Mouse (Mus musculus): ENCODE data around the gene Galntl5. TPM values are rescaled to one million over a fixed set of nuclear protein-coding genes. Genes with fewer than 3 reads are reported as not detected.
A peak's percentile ranks its signal among the peaks of the same experiment; 100 is the strongest.

The Galntl5 gene
- polyA plus RNA-seq (2012; rRNA removed) (not detected in 2 replicates), polyA plus RNA-seq (2014; fragmentation: Nextera tagmentation; extraction: Ambion mirVana) (not detected in 2 replicates)

DNA sequence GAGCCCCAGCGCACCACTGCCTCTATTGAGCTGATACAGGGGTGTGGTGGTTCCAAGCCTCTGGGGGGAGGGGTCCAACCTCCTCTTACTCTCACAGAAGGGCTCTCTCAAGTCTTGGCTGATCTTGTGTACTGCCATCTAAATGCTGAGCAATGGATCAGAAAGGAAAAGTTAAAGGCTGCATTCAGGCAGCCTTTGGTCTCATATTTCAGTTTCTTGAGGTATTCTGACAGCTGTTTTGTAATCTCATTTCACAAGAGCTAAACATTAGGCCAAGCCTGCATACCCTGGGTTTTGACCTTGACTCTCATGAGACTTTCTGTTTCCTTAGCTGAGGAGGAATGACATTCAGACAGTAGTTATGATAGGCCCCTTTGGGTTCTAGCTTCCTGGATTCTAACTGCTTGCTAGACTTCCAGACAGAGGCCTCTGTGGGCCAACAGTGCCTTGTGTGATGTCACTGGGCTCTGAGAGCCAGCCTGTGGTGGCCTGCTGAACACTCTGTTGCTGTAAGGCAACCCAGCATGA lies at the start of gene Galntl5:
Gene Galntl5 (plus strand): TSS at position 457 of the 528 bp plus-strand sequence.
- no peak within 1 kb of the TSS for H3K9ac ChIP-seq (ENCODE audit: low read depth, low read length, severe bottlenecking)
- no peaks in the 10 kb centered on the region for H3K36me3 ChIP-seq (ENCODE audit: control insufficient read depth, insufficient read depth, low read length)
- no peak within 1 kb of the TSS for H3K4me2 ChIP-seq (replicated peaks; ENCODE audit: low read depth, low read length, severe bottlenecking)
- WGBS = 83% methylated on average over 1 of the region's 1 CpGs
- TF ChIP-seq POLR2A (IDR thresholded peaks at IDR 0.05; ENCODE audit: borderline replicate concordance, extremely low read depth, insufficient read depth, insufficient read length) = no peak
- H3K27ac ChIP-seq (replicated peaks; ENCODE audit: low read depth, low read length) = no peak within 1 kb of the TSS
- H3K9me3 ChIP-seq (ENCODE audit: control insufficient read depth, low read length) = no peaks in the 10 kb centered on the region
- ATAC-seq (ENCODE audit: low FRiP score, low read depth) (no peak; the same call in 1 of the 2 replicates), DNase-seq (ENCODE audit: low spot score) (peak; percentile 12)
- H3K4me3 ChIP-seq (replicated peaks; ENCODE audit: low read length) = no peak within 1 kb of the TSS
- H3K27me3 ChIP-seq (ENCODE audit: control insufficient read depth, insufficient read depth, low read length) = no peaks in the 10 kb centered on the region
- H3K4me1 ChIP-seq (ENCODE audit: control insufficient read depth, insufficient read depth, low read length) = no peaks in the 10 kb centered on the region

DNA sequence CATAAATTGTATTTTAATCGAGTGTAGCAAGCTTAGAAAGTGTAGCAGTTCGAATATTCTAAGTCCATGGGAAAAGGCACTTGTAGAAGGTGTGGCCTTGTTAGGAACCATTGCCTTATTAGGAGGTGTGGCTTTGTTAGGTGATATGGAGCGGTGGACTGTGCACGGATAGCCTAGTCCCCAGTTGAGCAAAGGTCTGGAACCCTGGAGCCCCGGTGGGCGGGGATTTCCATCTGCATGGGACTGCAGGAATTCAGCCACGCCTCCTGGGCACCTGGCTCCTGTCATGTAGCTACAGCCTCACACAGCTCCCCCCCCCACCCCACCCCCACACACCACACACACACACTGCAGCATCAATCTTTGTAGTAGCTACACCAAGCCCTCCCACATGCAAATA lies 34.6 kb upstream of the Galntl5 start:
- no peak overlapping the region for H3K9ac ChIP-seq (ENCODE audit: low read depth, low read length, severe bottlenecking)
- ATAC-seq (ENCODE audit: low FRiP score, low read depth) = no peak
- H3K27me3 ChIP-seq (ENCODE audit: control insufficient read depth, insufficient read depth, low read length) = no peaks in the 10 kb centered on the region
- TF ChIP-seq POLR2A (IDR thresholded peaks at IDR 0.05; ENCODE audit: borderline replicate concordance, extremely low read depth, insufficient read depth, insufficient read length) = no peak
- H3K36me3 ChIP-seq (ENCODE audit: control insufficient read depth, insufficient read depth, low read length) = no peaks in the 10 kb centered on the region
- H3K27ac ChIP-seq (replicated peaks; ENCODE audit: low read depth, low read length) = no peak overlapping the region
- no peaks in the 10 kb centered on the region for H3K9me3 ChIP-seq (ENCODE audit: control insufficient read depth, low read length)
- 77% methylated on average over 7 of the region's 7 CpGs for WGBS
- no peaks in the 10 kb centered on the region for H3K4me1 ChIP-seq (ENCODE audit: control insufficient read depth, insufficient read depth, low read length)
- H3K4me3 ChIP-seq (replicated peaks; ENCODE audit: low read length) = no peak overlapping the region
- no peak for DNase-seq (ENCODE audit: low spot score)
- H3K4me2 ChIP-seq (replicated peaks; ENCODE audit: low read depth, low read length, severe bottlenecking) = no peak overlapping the region

DNA sequence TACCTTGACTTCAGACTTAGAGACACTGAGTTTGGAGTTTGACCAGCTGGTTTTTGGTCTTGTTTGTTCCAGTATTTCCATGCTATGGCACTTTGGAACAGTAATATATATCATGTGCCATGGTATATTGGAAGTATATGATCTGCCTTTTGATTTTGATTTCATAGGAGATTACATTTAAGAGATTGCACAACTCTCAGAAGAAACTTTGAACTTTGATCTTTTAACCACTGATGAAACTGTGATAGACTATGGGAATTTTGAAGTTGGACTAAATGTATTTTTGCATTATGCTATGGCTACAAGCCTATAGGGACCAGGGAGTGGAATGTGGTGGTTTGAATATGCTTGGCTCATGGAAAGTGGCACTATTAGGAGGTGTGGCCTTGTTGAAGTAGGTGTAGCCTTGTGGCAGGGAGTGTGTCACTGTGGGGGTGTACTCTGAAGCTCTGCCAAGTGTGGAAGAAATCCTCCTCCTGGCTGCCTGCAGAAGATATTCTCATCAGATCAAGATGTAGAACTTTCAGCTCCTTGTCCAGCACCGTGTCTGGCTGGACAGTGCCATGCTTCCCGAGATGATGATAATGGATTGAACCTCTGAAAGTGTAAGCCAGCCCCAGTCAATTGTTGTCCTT lies 31.8 kb upstream of the Galntl5 start:
- Histone ChIP-seq H3K27ac (replicated peaks; ENCODE audit: low read depth, low read length) (no peak overlapping the region), H3K27me3 (ENCODE audit: control insufficient read depth, insufficient read depth, low read length) (no peaks in the 10 kb centered on the region), H3K4me3 (replicated peaks; ENCODE audit: low read length) (no peak overlapping the region), H3K4me2 (replicated peaks; ENCODE audit: low read depth, low read length, severe bottlenecking) (no peak overlapping the region), H3K4me1 (ENCODE audit: control insufficient read depth, insufficient read depth, low read length) (no peaks in the 10 kb centered on the region), H3K9me3 (ENCODE audit: control insufficient read depth, low read length) (no peaks in the 10 kb centered on the region), H3K9ac (ENCODE audit: low read depth, low read length, severe bottlenecking) (no peak overlapping the region), H3K36me3 (ENCODE audit: control insufficient read depth, insufficient read depth, low read length) (no peaks in the 10 kb centered on the region)
- no peak for ATAC-seq (ENCODE audit: low FRiP score, low read depth)
- WGBS = 71% methylated on average over 2 of the region's 2 CpGs
- TF ChIP-seq POLR2A (IDR thresholded peaks at IDR 0.05; ENCODE audit: borderline replicate concordance, extremely low read depth, insufficient read depth, insufficient read length) = no peak
- DNase-seq (ENCODE audit: low spot score) = no peak

DNA sequence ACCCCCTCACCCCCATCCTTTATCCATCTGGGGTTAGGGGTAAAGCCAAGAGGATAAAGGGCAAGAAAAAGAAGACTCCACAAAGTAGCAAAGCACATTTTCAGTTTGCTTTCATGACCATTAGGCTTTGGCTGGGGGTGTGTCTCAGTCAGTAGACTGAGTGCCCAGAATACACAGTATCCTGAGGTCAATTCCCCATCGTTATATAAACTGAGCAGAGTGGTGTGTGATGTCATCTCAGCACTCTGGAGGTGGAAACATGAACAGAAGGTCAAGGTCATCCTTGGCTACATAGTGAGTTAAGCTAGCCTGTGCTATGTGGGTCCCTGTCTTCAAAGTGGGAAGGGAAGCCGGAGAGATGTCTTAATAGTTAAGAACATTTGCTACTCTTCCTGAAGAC lies 27.8 kb upstream of the Galntl5 start:
- Histone ChIP-seq H3K4me1 (ENCODE audit: control insufficient read depth, insufficient read depth, low read length) (no peaks in the 10 kb centered on the region), H3K9ac (ENCODE audit: low read depth, low read length, severe bottlenecking) (no peak overlapping the region), H3K4me3 (replicated peaks; ENCODE audit: low read length) (no peak overlapping the region), H3K4me2 (replicated peaks; ENCODE audit: low read depth, low read length, severe bottlenecking) (no peak overlapping the region), H3K9me3 (ENCODE audit: control insufficient read depth, low read length) (no peaks in the 10 kb centered on the region), H3K27ac (replicated peaks; ENCODE audit: low read depth, low read length) (no peak overlapping the region), H3K27me3 (ENCODE audit: control insufficient read depth, insufficient read depth, low read length) (no peaks in the 10 kb centered on the region), H3K36me3 (ENCODE audit: control insufficient read depth, insufficient read depth, low read length) (no peaks in the 10 kb centered on the region)
- WGBS = 82% methylated on average over 2 of the region's 2 CpGs
- DNase-seq (ENCODE audit: low spot score) = no peak
- no peak for TF ChIP-seq POLR2A (IDR thresholded peaks at IDR 0.05; ENCODE audit: borderline replicate concordance, extremely low read depth, insufficient read depth, insufficient read length)
- ATAC-seq (ENCODE audit: low FRiP score, low read depth) = no peak

DNA sequence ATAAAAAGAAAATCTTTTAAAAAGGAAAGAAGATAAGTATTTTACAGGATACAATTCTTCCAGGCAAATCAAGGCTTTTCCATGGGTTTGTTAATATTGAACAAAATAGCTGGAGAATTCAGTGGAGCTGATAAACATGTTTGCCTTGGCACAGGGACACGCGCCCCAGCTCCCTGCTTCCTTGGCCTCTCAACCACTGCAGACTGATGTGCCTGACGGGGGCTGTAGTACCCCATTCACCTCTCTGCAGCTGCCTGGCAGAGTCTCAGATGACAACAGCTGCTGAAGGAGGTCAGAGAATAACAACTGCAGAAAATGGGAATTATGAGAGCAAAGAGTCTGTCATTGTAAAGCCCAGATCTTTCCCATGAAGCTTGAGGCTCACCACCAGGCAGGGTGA lies 27.3 kb upstream of the Galntl5 start:
- TF ChIP-seq POLR2A (IDR thresholded peaks at IDR 0.05; ENCODE audit: borderline replicate concordance, extremely low read depth, insufficient read depth, insufficient read length) = no peak
- Histone ChIP-seq H3K4me3 (replicated peaks; ENCODE audit: low read length) (no peak overlapping the region), H3K36me3 (ENCODE audit: control insufficient read depth, insufficient read depth, low read length) (no peaks in the 10 kb centered on the region), H3K9me3 (ENCODE audit: control insufficient read depth, low read length) (no peaks in the 10 kb centered on the region), H3K27me3 (ENCODE audit: control insufficient read depth, insufficient read depth, low read length) (no peaks in the 10 kb centered on the region), H3K27ac (replicated peaks; ENCODE audit: low read depth, low read length) (no peak overlapping the region), H3K4me2 (replicated peaks; ENCODE audit: low read depth, low read length, severe bottlenecking) (no peak overlapping the region), H3K9ac (ENCODE audit: low read depth, low read length, severe bottlenecking) (no peak overlapping the region), H3K4me1 (ENCODE audit: control insufficient read depth, insufficient read depth, low read length) (no peaks in the 10 kb centered on the region)
- WGBS = 58% methylated on average over 3 of the region's 3 CpGs
- DNase-seq (ENCODE audit: low spot score) (peak; percentile 5), ATAC-seq (ENCODE audit: low FRiP score, low read depth) (peak; percentile 79; the same call in 1 of the 2 replicates)
